In genomic region chr11:6991626-6992025, GRCm38 (mm10) we compare ENCODE assay signal across 27 mouse cellular contexts.
"Had no signal": no experiment of that assay in that cellular context is flagged by ENCODE, and none has a peak within 500 bp of the region (broad histone marks: within the 10 kb centered on the region; RNA-seq: fewer than 3 reads in every experiment).

No protein-coding gene starts in this region.

- H3K27ac ChIP-seq: embryonic facial prominence, embryonic 10.5 days; embryonic facial prominence, embryonic 12.5 days; embryonic facial prominence, embryonic 13.5 days; embryonic facial prominence, embryonic 15.5 days; forebrain, embryonic 10.5 days; forebrain, embryonic 12.5 days; forebrain, embryonic 13.5 days; forebrain, embryonic 15.5 days; gastrocnemius, adult 2 months had no signal

- H3K9me3 ChIP-seq: embryonic facial prominence, embryonic 10.5 days; embryonic facial prominence, embryonic 12.5 days; embryonic facial prominence, embryonic 13.5 days; embryonic facial prominence, embryonic 15.5 days; forebrain, embryonic 10.5 days; forebrain, embryonic 12.5 days; forebrain, embryonic 13.5 days; forebrain, embryonic 15.5 days had no signal

- H3K36me3 ChIP-seq: embryonic facial prominence, embryonic 10.5 days; embryonic facial prominence, embryonic 12.5 days; embryonic facial prominence, embryonic 13.5 days; embryonic facial prominence, embryonic 15.5 days; forebrain, embryonic 10.5 days; forebrain, embryonic 12.5 days; forebrain, embryonic 15.5 days had no signal

- ATAC-seq: forebrain, embryonic 13.5 days; forebrain, embryonic 14.5 days; forebrain, embryonic 15.5 days; forebrain, embryonic 16.5 days; forebrain, postnatal 0 days had no signal

- H3K4me1 ChIP-seq: embryonic facial prominence, embryonic 12.5 days; embryonic facial prominence, embryonic 13.5 days; embryonic facial prominence, embryonic 15.5 days; forebrain, embryonic 13.5 days; forebrain, embryonic 15.5 days had no signal

- H3K9ac ChIP-seq: embryonic facial prominence, embryonic 12.5 days; embryonic facial prominence, embryonic 13.5 days; embryonic facial prominence, embryonic 15.5 days; forebrain, embryonic 12.5 days; forebrain, embryonic 13.5 days; forebrain, embryonic 15.5 days; forebrain, postnatal 0 days had no signal

- DNase-seq: cerebellum, adult 2 months; cerebellum, adult 8-10 months; cerebellum, adult 9-10 months; cerebellum, adult 9-11 months; cerebellum, postnatal 10 days; cerebellum, postnatal 14 days; cerebellum, postnatal 25 days; cerebellum, postnatal 36 days; embryo, embryonic 11 days; forebrain, postnatal 0 days; gastrocnemius, adult 2 months; gastrocnemius, postnatal 10 days; gastrocnemius, postnatal 14 days; gastrocnemius, postnatal 25 days; gastrocnemius, postnatal 36 days; heart, adult 18-20 months had no signal

- H3K4me2 ChIP-seq: embryonic facial prominence, embryonic 12.5 days; embryonic facial prominence, embryonic 13.5 days; embryonic facial prominence, embryonic 15.5 days; forebrain, embryonic 12.5 days; forebrain, embryonic 13.5 days; forebrain, embryonic 15.5 days had no signal

- H3K27me3 ChIP-seq: embryonic facial prominence, embryonic 12.5 days; embryonic facial prominence, embryonic 13.5 days; embryonic facial prominence, embryonic 15.5 days; forebrain, embryonic 12.5 days; forebrain, embryonic 13.5 days; forebrain, embryonic 15.5 days had no signal

- H3K4me3 ChIP-seq: embryonic facial prominence, embryonic 10.5 days; embryonic facial prominence, embryonic 12.5 days; embryonic facial prominence, embryonic 13.5 days; embryonic facial prominence, embryonic 15.5 days; erythroblast, embryonic 14.5 days; forebrain, embryonic 10.5 days; forebrain, embryonic 12.5 days; forebrain, embryonic 13.5 days; forebrain, embryonic 15.5 days; gastrocnemius, adult 2 months had no signal
